Mouse (Mus musculus) liver, embryonic 11.5 days (tissue): Measurements from ENCODE around the gene Stac. TPM values are rescaled to one million over a fixed set of nuclear protein-coding genes. Genes with fewer than 3 reads are reported as not detected.

ENCODE experiments used
- ATAC-seq: fragments of 200-750 bp; cut with Nextera tagmentation; replicated peaks from 2 replicates; pipeline ENCODE4 v1.8.0; 2017; ENCODE audit warnings: moderate number of reproducible peaks, mild to moderate bottlenecking, moderate TSS enrichment, moderate library complexity; ENCODE audit not compliant: low FRiP score
- DNase-seq: peaks from one replicate; pipeline ENCODE4 v3.0.0-alpha.2; 2017; ENCODE audit warnings: low spot score
- H3K27ac ChIP-seq: fragments of 300-500 bp; sonication (generic); 2 replicates; pipeline ENCODE4 v1.5.1; 2014; ENCODE audit warnings: mild to moderate bottlenecking, low read depth, low read length, control low read depth
- H3K27me3 ChIP-seq: fragments of 300-500 bp; sonication (generic); replicated peaks from 2 replicates; pipeline ENCODE4 v1.6.1; 2014; ENCODE audit warnings: low read length, mixed read lengths; ENCODE audit not compliant: control insufficient read depth, insufficient read depth
- H3K36me3 ChIP-seq: fragments of 300-500 bp; sonication (generic); 2 replicates; pipeline ENCODE4 v1.6.1; 2014; ENCODE audit warnings: mild to moderate bottlenecking, low read length, moderate library complexity, mixed read lengths; ENCODE audit not compliant: control insufficient read depth, insufficient read depth
- H3K4me1 ChIP-seq: fragments of 300-500 bp; sonication (generic); replicated peaks from 2 replicates; pipeline ENCODE4 v1.6.1; 2014; ENCODE audit warnings: low read length, mixed read lengths; ENCODE audit not compliant: control insufficient read depth, insufficient read depth
- H3K4me2 ChIP-seq: fragments of 300-500 bp; sonication (generic); 2 replicates; pipeline ENCODE4 v1.6.1; 2014; ENCODE audit warnings: mild to moderate bottlenecking, control low read depth, moderate library complexity
- H3K4me3 ChIP-seq: fragments of 300-500 bp; sonication (generic); 2 replicates; pipeline ENCODE4 v1.5.1; 2014; ENCODE audit warnings: low read depth, low read length, control low read depth
- H3K9ac ChIP-seq: fragments of 300-500 bp; sonication (generic); 2 replicates; pipeline ENCODE4 v1.6.1; 2014; ENCODE audit warnings: low read depth, low read length, control low read depth
- H3K9me3 ChIP-seq: fragments of 300-500 bp; sonication (generic); 2 replicates; pipeline ENCODE4 v1.6.1; 2016; ENCODE audit warnings: low read length, inconsistent platforms, mixed read lengths; ENCODE audit not compliant: control insufficient read depth
- WGBS: fragments of 180-500 bp; shearing (Covaris S2); extraction: QIAGEN DNeasy Blood & Tissue Kit; methylation state at CpG from one replicate; pipeline ENCODE4 v1.1.7; 2014; 5-methylcytosine and 5-hydroxymethylcytosine counted together
- polyA plus RNA-seq: library from polyadenylated mRNA; unstranded; fragments of >200 nt; fragmentation: Nextera tagmentation; extraction: Ambion mirVana; gene quantifications from 2 replicates; pipeline ENCODE4 v1.2.1, GENCODE M21; 2014

Stac gene
- polyA plus RNA-seq: 0.58 and 0.69 TPM in 2 replicates

DNA sequence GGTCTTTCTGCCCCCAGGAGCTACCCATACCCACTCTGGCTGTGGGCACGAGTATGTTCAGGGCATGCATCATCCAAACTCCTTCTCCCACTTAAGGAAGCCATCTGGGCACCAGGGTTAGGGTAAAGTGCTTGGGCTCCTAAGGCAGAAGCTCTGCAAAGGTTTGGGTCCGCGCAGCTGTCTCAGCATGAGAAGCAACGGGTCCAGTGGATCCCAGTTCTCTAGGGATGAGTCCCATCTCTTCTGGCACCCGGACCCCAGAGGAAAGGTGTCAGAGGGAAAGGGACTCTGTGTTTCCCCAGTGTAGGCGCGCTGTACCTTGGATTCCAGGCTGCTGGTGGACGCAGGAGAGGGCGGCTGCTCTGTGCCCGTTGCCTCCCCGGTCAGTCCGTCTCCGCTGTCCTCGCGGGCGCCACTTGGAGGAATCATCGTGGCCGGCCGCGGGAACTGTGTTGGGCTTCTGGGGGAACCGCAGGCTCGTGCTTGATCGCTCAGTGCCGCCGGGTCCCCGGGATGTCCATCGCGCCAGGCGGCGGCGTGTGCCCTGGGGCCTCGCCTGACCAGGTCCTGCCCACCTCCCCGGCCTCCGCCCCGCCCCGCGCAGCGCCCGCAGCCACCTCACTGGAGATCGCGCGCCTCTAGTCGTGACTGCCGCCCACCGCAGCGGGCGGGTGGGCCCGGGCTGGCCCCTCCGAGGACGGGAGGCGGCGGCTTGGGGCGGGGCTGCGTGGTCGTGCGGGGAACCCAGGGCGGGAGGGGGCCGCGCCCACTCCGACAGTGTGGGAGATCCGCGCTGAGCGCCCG, at the start of gene Stac:
TSS of gene Stac (minus strand) at position 669 of the 804 bp plus-strand sequence.
- WGBS: 4% methylated on average over 56 of the region's 64 CpGs
- Histone ChIP-seq H3K27me3 (peaks cover 24% of the 10 kb centered on the region), H3K4me3 (peak within 1 kb of the TSS; percentile 50), H3K9ac (no peak within 1 kb of the TSS), H3K27ac (no peak within 1 kb of the TSS), H3K4me2 (peak within 1 kb of the TSS; percentile 77), H3K4me1 (no peaks in the 10 kb centered on the region), H3K36me3 (no peaks in the 10 kb centered on the region), H3K9me3 (no peaks in the 10 kb centered on the region)
- DNase-seq (peak; percentile 39), ATAC-seq (peak; percentile 41; the same call in 1 of the 2 replicates)

DNA sequence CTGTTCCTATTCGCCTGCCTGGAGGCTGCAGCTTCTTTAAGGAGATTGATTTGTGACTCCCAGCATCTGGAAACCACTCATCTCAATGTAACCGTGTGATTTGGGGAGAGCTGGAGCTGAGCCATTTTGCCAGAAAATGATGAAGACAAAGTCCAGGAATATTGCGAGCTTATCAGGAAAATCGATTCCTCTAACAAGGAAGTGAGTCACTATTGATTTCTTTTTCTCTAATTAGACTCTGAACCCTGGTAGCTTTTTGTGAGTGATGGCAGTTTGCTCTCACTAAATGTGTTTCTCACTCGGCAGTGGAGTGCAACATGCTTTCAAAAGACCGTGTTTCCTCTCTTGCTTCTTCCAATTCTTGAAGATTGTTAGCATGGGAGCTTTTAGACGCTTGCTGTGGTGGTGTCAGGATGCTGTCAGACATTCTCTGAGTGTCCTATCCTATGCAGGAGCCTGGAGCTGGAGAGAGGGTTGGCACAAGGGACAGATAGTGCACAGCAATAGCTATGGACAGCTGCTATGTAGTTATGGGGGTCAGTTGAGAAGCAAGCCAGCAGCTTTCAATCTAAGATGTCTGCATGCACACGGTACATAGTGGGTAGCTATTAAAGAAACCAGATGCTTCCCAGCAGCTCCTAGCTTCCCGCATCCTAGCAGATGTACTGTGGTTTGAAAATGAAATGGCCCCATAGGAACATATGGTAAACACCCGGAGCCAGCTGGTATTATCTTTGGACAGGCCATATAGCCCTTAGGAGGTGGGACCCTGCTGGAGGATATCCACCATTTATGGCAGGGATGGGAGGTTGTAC, 49.5 kb upstream of the Stac start:
- DNase-seq (no peak), ATAC-seq (no peak; the same call in 1 of the 2 replicates)
- H3K4me3 ChIP-seq: no peak overlapping the region
- H3K4me2 ChIP-seq: 0 out of 2 replicates have a peak overlapping the region, but pooled peaks have one; percentile 20
- no peaks in the 10 kb centered on the region for H3K27me3 ChIP-seq
- H3K9me3 ChIP-seq: no peaks in the 10 kb centered on the region
- no peak overlapping the region for H3K9ac ChIP-seq
- H3K4me1 ChIP-seq: no peaks in the 10 kb centered on the region
- WGBS: 69% methylated on average over 10 of the region's 10 CpGs
- no peaks in the 10 kb centered on the region for H3K36me3 ChIP-seq
- peak overlapping the region; percentile 43; the same call in 1 of the 2 replicates for H3K27ac ChIP-seq

DNA sequence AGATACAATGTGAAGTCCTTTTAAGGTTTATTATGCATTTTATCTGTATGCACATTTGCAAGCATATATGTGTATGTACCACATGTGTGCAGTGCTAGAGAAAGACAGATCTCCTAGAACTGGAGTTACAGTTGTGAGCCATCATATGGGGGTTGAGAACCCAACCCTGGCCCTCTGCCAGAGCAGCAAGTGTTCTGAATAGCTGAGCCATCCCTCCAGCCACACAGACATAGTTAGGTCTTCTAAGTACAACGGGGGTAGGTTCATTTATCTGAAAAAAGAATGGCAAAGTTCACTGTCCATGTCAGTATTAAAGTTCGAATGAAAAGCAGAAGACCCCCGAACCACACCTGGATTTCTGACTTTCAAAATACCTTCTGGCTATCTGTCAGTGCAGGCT, 48.9 kb upstream of the Stac start:
- Histone ChIP-seq H3K4me3 (no peak overlapping the region), H3K4me2 (0 out of 2 replicates have a peak overlapping the region, but pooled peaks have one; percentile 20), H3K9me3 (no peaks in the 10 kb centered on the region), H3K9ac (no peak overlapping the region), H3K36me3 (no peaks in the 10 kb centered on the region), H3K27me3 (no peaks in the 10 kb centered on the region), H3K27ac (no peak overlapping the region), H3K4me1 (no peaks in the 10 kb centered on the region)
- ATAC-seq (no peak), DNase-seq (no peak)
- WGBS: 64% methylated on average over 3 of the region's 3 CpGs

DNA sequence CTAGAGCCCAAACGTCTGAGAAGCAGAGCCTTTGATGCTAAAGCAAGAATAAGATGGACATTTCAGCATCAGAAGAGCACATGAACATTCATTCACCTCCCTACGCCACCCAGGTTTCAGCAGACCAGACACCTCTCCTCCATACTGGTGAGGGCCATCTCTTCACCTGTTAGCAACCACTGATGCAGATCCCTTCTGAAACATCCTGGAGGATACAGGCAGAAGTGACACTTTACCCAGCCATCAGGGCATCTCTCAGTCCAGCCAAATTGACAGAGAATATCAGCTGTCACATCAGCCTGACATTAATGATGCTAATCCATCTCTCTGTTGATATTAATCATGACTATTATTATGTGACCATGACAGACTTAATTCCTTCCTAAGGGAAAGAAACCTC, 47.6 kb upstream of the Stac start:
- H3K9ac ChIP-seq: no peak overlapping the region
- H3K36me3 ChIP-seq: no peaks in the 10 kb centered on the region
- no peaks in the 10 kb centered on the region for H3K4me1 ChIP-seq
- H3K9me3 ChIP-seq: no peaks in the 10 kb centered on the region
- no peak overlapping the region for H3K27ac ChIP-seq
- H3K4me3 ChIP-seq: no peak overlapping the region
- no peaks in the 10 kb centered on the region for H3K27me3 ChIP-seq
- 69% methylated on average over 2 of the region's 2 CpGs for WGBS
- ATAC-seq (no peak), DNase-seq (no peak)
- no peak overlapping the region for H3K4me2 ChIP-seq

DNA sequence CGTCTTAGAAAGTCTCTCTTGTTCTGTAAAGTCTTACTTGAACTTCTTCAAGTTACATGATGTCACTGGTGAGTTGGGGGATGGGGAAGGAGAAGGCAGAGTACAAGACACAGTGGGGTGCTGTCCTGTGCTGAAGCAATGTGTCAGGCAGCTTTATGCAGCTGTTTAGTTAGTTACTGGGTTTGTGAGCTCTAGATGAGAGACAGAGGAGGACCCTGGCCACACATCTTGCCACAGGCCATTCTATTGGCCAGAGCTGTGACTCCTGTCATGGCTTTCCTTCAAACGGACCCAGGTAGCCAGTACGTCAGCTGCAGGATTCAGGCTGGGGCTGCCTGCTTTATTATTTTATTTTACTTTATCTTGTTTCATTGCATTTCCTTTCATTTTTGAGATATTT, 45.8 kb upstream of the Stac start:
- no peak overlapping the region for H3K4me2 ChIP-seq
- H3K27me3 ChIP-seq: no peaks in the 10 kb centered on the region
- no peaks in the 10 kb centered on the region for H3K4me1 ChIP-seq
- DNase-seq (no peak), ATAC-seq (0 out of 2 replicates have a peak, but pooled peaks have one; percentile 26)
- 76% methylated on average over 3 of the region's 3 CpGs for WGBS
- no peak overlapping the region for H3K27ac ChIP-seq
- no peaks in the 10 kb centered on the region for H3K36me3 ChIP-seq
- H3K4me3 ChIP-seq: no peak overlapping the region
- no peaks in the 10 kb centered on the region for H3K9me3 ChIP-seq
- H3K9ac ChIP-seq: no peak overlapping the region

DNA sequence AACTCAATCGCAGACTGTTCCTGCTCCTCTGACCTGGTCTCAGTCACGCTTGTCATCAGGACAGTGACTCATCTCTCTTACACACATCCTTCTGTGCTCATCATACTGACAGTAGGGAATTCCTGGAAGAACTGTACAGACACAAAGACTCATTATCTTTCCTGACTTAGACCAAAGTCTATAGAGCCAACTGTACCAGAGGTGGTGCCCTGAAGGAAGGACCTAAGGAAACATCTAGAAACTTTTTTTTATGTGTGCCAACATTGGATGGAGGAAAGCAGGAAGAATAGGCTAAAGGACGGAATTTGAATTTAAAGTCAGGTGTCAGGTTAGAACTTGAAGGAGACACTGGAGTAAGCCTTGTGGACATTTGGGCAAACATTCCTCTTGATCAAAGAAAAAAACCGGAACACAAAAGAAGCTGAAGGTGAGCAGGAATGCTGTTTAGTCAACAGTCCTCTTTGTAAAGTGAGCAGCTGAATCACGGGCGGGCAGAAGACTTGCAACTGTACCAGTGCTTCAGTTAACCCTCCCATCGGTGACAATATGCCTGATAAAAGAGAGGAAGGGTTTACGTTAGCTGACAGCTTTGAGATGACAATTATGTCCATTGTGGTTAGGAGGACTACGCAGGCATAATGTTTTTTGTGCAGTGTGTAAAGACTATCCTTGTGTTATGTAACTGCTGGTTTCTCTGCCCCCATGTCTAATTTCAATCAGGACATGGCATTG, 42.0 kb upstream of the Stac start:
- WGBS: 63% methylated on average over 9 of the region's 9 CpGs
- no peaks in the 10 kb centered on the region for H3K27me3 ChIP-seq
- no peak for ATAC-seq
- no peak overlapping the region for H3K4me2 ChIP-seq
- no peak for DNase-seq
- H3K4me1 ChIP-seq: no peaks in the 10 kb centered on the region
- H3K4me3 ChIP-seq: no peak overlapping the region
- no peak overlapping the region for H3K27ac ChIP-seq
- H3K9me3 ChIP-seq: no peaks in the 10 kb centered on the region
- H3K36me3 ChIP-seq: no peaks in the 10 kb centered on the region
- no peak overlapping the region for H3K9ac ChIP-seq

DNA sequence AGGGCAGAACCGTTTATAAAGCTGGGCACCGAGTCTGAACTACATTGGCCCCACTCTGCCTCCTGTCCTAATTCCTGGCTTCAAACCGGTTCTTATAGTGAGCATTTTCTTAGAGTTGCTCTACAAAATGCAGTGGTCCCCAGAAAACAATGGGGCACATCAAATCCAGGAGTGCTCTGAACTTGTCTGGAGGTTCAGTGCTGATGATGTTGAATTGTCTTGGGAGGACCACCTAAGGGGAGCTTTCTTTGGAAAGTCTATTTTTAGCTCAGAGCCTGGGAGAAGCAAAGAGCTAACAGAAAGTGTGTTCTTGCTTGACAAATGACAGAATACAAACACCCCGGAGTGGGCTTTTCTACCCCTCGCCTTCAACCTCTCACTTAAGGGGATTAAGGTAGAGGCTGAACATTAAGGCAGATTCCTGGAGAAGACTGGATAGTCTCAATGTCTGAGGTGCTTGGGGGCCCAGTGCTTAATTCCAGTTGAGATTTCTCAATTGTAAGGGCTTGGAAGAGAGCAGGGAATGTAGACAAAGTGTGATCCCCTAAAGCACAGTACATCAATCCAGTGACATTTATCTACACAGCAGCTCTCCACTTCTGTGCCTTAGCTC, 34.9 kb upstream of the Stac start:
- Histone ChIP-seq H3K36me3 (no peaks in the 10 kb centered on the region), H3K9ac (no peak overlapping the region), H3K27ac (no peak overlapping the region), H3K9me3 (no peaks in the 10 kb centered on the region), H3K27me3 (no peaks in the 10 kb centered on the region), H3K4me3 (no peak overlapping the region), H3K4me1 (no peaks in the 10 kb centered on the region), H3K4me2 (no peak overlapping the region)
- WGBS: 46% methylated on average over 5 of the region's 5 CpGs
- DNase-seq: no peak
- ATAC-seq: no peak

DNA sequence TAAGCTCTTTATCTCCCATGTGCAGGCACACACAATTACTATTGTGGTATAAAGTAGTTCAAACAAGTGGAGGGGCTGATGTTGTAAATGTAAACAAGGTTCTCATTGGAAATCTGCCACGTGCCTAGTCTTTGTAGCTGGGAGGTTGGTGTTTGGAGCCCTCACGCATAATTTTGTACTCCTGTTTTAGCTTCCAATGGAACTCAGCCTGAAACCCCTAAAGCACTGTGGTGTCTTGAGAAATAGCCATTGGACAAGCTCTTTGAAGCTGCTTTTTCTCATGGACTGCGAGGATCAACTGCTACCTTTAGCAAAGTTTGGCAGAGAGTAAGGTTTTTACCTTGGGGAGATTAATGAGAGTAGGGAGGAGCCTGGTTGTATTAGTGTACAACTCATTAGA, 24.3 kb upstream of the Stac start:
- DNase-seq: no peak
- Histone ChIP-seq H3K9me3 (no peaks in the 10 kb centered on the region), H3K4me1 (no peaks in the 10 kb centered on the region), H3K4me2 (no peak overlapping the region), H3K9ac (no peak overlapping the region), H3K36me3 (no peaks in the 10 kb centered on the region), H3K27ac (no peak overlapping the region), H3K4me3 (no peak overlapping the region), H3K27me3 (no peaks in the 10 kb centered on the region)
- ATAC-seq: no peak
- WGBS: 60% methylated on average over 3 of the region's 3 CpGs
